Mouse (Mus musculus): ENCODE results near the gene Heatr4. TPM values are rescaled to one million over a fixed set of nuclear protein-coding genes. Genes with fewer than 3 reads are reported as not detected.

Heatr4 gene
- total and polyA plus RNA-seq, 2 experiments from 2014 or later, result 0.04 TPM; not detected in 1

- no peaks in the 10 kb centered on the region for H3K36me3 ChIP-seq (replicated peaks; ENCODE audit: control insufficient read depth, insufficient read depth, low read length)
- no peaks in the 10 kb centered on the region for H3K4me1 ChIP-seq (ENCODE audit: control insufficient read depth, insufficient read depth)
- H3K9me3 ChIP-seq (replicated peaks; ENCODE audit: control insufficient read depth, low read length), result no peaks in the 10 kb centered on the region
- no peak overlapping the region for H3K9ac ChIP-seq (replicated peaks; ENCODE audit: low read depth, low read length)
- TF ChIP-seq EP300 (IDR thresholded peaks at IDR 0.05; ENCODE audit: low read depth), result no peak
- TF ChIP-seq CTCF (IDR thresholded peaks at IDR 0.05; ENCODE audit: low read depth), result no peak
- ATAC-seq (ENCODE audit: insufficient read depth, low read depth), result no peak
- H3K4me3 ChIP-seq (ENCODE audit: low read depth, low read length), result no peak overlapping the region
- WGBS, result 89% methylated on average over 6 of the region's 6 CpGs
- H3K27ac ChIP-seq (ENCODE audit: low read depth), result no peak overlapping the region
- no peak for DNase-seq (ENCODE audit: low spot score)
- H3K4me2 ChIP-seq (ENCODE audit: low read depth, low read length), result no peak overlapping the region
- no peaks in the 10 kb centered on the region for H3K27me3 ChIP-seq (ENCODE audit: control insufficient read depth, insufficient read depth, low read length)
Observed at GRCm38 (mm10) chr12:83978862-83979261, 5.8 kb downstream of the Heatr4 start.

GRCm38 (mm10) chr12:83972117-83972516, 12.5 kb downstream of the Heatr4 start:
- no peaks in the 10 kb centered on the region for H3K4me1 ChIP-seq (ENCODE audit: control insufficient read depth, insufficient read depth)
- no peak overlapping the region for H3K4me2 ChIP-seq (ENCODE audit: low read depth, low read length)
- DNase-seq (ENCODE audit: low spot score) (peak; percentile 61), ATAC-seq (ENCODE audit: insufficient read depth, low read depth) (peak; percentile 49; the same call in 1 of the 2 replicates)
- no peak overlapping the region for H3K4me3 ChIP-seq (ENCODE audit: low read depth, low read length)
- WGBS, result 61% methylated on average over 2 of the region's 2 CpGs
- no peak overlapping the region for H3K9ac ChIP-seq (replicated peaks; ENCODE audit: low read depth, low read length)
- H3K27ac ChIP-seq (ENCODE audit: low read depth), result no peak overlapping the region
- no peaks in the 10 kb centered on the region for H3K9me3 ChIP-seq (replicated peaks; ENCODE audit: control insufficient read depth, low read length)
- peak; percentile 78 for TF ChIP-seq CTCF (IDR thresholded peaks at IDR 0.05; ENCODE audit: low read depth)
- no peak for TF ChIP-seq EP300 (IDR thresholded peaks at IDR 0.05; ENCODE audit: low read depth)
- H3K36me3 ChIP-seq (replicated peaks; ENCODE audit: control insufficient read depth, insufficient read depth, low read length), result no peaks in the 10 kb centered on the region
- no peaks in the 10 kb centered on the region for H3K27me3 ChIP-seq (ENCODE audit: control insufficient read depth, insufficient read depth, low read length)

- no peak overlapping the region for H3K4me3 ChIP-seq (ENCODE audit: low read depth, low read length)
- WGBS, result 76% methylated on average over 7 of the region's 7 CpGs
- no peaks in the 10 kb centered on the region for H3K9me3 ChIP-seq (replicated peaks; ENCODE audit: control insufficient read depth, low read length)
- no peak overlapping the region for H3K9ac ChIP-seq (replicated peaks; ENCODE audit: low read depth, low read length)
- H3K4me2 ChIP-seq (ENCODE audit: low read depth, low read length), result no peak overlapping the region
- H3K36me3 ChIP-seq (replicated peaks; ENCODE audit: control insufficient read depth, insufficient read depth, low read length), result no peaks in the 10 kb centered on the region
- TF ChIP-seq CTCF (IDR thresholded peaks at IDR 0.05; ENCODE audit: low read depth) (no peak), EP300 (IDR thresholded peaks at IDR 0.05; ENCODE audit: low read depth) (no peak)
- ATAC-seq (ENCODE audit: insufficient read depth, low read depth), result no peak
- no peaks in the 10 kb centered on the region for H3K27me3 ChIP-seq (ENCODE audit: control insufficient read depth, insufficient read depth, low read length)
- no peak for DNase-seq (ENCODE audit: low spot score)
- no peak overlapping the region for H3K27ac ChIP-seq (ENCODE audit: low read depth)
- no peaks in the 10 kb centered on the region for H3K4me1 ChIP-seq (ENCODE audit: control insufficient read depth, insufficient read depth)
Observed at GRCm38 (mm10) chr12:83965235-83965634, 19.4 kb downstream of the Heatr4 start.

GRCm38 (mm10) chr12:83958278-83958677, 26.4 kb downstream of the Heatr4 start:
- Histone ChIP-seq H3K36me3 (replicated peaks; ENCODE audit: control insufficient read depth, insufficient read depth, low read length) (0 out of 2 replicates have a peak, but pooled peaks cover 3% of the 10 kb centered on the region), H3K4me1 (ENCODE audit: control insufficient read depth, insufficient read depth) (no peaks in the 10 kb centered on the region), H3K4me2 (ENCODE audit: low read depth, low read length) (no peak overlapping the region), H3K4me3 (ENCODE audit: low read depth, low read length) (no peak overlapping the region), H3K27ac (ENCODE audit: low read depth) (no peak overlapping the region), H3K9me3 (replicated peaks; ENCODE audit: control insufficient read depth, low read length) (no peaks in the 10 kb centered on the region), H3K9ac (replicated peaks; ENCODE audit: low read depth, low read length) (no peak overlapping the region), H3K27me3 (ENCODE audit: control insufficient read depth, insufficient read depth, low read length) (no peaks in the 10 kb centered on the region)
- no peak for ATAC-seq (ENCODE audit: insufficient read depth, low read depth)
- 78% methylated on average over 9 of the region's 9 CpGs for WGBS
- no peak for DNase-seq (ENCODE audit: low spot score)
- no peak for TF ChIP-seq EP300 (IDR thresholded peaks at IDR 0.05; ENCODE audit: low read depth)
- TF ChIP-seq CTCF (IDR thresholded peaks at IDR 0.05; ENCODE audit: low read depth), result no peak

- peak overlapping the region; percentile 75 for H3K4me3 ChIP-seq (ENCODE audit: low read depth, low read length)
- peak overlapping the region; percentile 71 for H3K9ac ChIP-seq (replicated peaks; ENCODE audit: low read depth, low read length)
- H3K36me3 ChIP-seq (replicated peaks; ENCODE audit: control insufficient read depth, insufficient read depth, low read length), result 0 out of 2 replicates have a peak, but pooled peaks cover 5% of the 10 kb centered on the region
- no peaks in the 10 kb centered on the region for H3K27me3 ChIP-seq (ENCODE audit: control insufficient read depth, insufficient read depth, low read length)
- H3K9me3 ChIP-seq (replicated peaks; ENCODE audit: control insufficient read depth, low read length), result no peaks in the 10 kb centered on the region
- no peak for ATAC-seq (ENCODE audit: insufficient read depth, low read depth)
- no peak for DNase-seq (ENCODE audit: low spot score)
- no peak overlapping the region; the same call in 1 of the 2 replicates for H3K27ac ChIP-seq (ENCODE audit: low read depth)
- H3K4me2 ChIP-seq (ENCODE audit: low read depth, low read length), result peak overlapping the region; percentile 100
- WGBS, result 45% methylated on average over 32 of the region's 32 CpGs
- TF ChIP-seq CTCF (IDR thresholded peaks at IDR 0.05; ENCODE audit: low read depth), result no peak
- TF ChIP-seq EP300 (IDR thresholded peaks at IDR 0.05; ENCODE audit: low read depth), result no peak
- peaks cover 14% of the 10 kb centered on the region for H3K4me1 ChIP-seq (ENCODE audit: control insufficient read depth, insufficient read depth)
Observed at GRCm38 (mm10) chr12:83951711-83952575, 32.7 kb downstream of the Heatr4 start.
